Mouse (Mus musculus): ENCODE results near the gene Ank3. TPM values are rescaled to one million over a fixed set of nuclear protein-coding genes. Genes with fewer than 3 reads are reported as not detected.

Ank3 gene
- polyA plus RNA-seq, 1 experiment from 2014 or later: 102 TPM

DNA sequence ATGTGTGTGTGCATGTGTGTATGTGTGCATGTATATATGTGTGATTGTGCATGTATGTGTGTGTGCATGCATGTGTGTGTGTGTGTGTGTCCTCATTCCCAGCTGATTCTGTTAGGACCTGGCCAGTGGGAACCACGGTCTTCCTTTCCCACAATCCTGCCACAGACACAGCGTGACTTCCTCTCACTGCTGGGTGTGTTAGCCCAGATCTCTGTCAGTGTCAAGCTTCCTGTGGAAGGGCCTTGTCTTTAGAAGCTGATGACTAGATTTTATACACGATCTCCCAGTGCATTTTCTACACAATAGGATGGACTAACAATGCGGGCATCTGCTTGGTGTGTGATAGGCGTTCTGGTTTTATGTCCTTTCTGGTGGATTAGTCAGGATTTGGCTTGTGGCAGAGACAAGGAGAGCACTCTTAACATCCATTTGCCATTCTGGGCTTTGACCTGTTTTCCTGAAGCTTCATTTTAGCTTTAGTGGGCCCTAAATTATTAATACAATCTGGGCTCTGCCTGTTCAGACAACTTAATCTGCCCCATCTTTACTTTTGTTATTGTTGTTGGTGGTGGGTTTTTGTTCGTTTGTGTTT lies 322.4 kb downstream of the Ank3 start:
- Histone ChIP-seq H3K36me3 (no peaks in the 10 kb centered on the region), H3K4me3 (replicated peaks) (no peak overlapping the region), H3K4me1 (replicated peaks) (peaks cover 58% of the 10 kb centered on the region), H3K4me2 (replicated peaks) (peak overlapping the region; percentile 42; the same call in 1 of the 2 replicates), H3K9ac (replicated peaks) (peak overlapping the region; percentile 41), H3K27ac (peak overlapping the region; percentile 88), H3K27me3 (no peaks in the 10 kb centered on the region), H3K9me3 (no peaks in the 10 kb centered on the region)
- WGBS: 26% methylated on average over 6 of the region's 6 CpGs
- 0 out of 2 replicates have a peak, but pooled peaks have one; percentile 6 for ATAC-seq

DNA sequence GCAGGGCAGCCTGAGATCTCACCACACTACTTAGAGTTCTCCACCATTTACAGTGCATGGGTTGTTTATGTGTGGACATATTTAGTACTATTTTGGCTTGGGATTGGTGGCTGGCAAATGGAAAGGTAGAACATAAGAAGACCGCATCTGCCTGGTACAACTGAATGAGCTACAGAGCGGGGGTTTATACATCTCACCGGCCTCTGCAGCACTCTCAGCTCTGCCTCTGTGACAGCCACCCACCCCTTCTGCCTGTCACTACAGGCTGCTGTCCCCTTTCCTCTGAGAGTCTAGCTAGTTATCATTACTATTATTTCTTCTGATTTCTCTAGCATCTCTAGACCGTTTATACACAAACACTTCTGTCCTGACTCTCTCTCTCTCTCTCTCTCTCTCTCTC lies 325.6 kb downstream of the Ank3 start:
- no peaks in the 10 kb centered on the region for H3K9me3 ChIP-seq
- peaks cover 56% of the 10 kb centered on the region for H3K4me1 ChIP-seq (replicated peaks)
- H3K9ac ChIP-seq (replicated peaks): no peak overlapping the region
- ATAC-seq: no peak
- no peaks in the 10 kb centered on the region for H3K27me3 ChIP-seq
- no peak overlapping the region for H3K27ac ChIP-seq
- H3K4me3 ChIP-seq (replicated peaks): no peak overlapping the region
- WGBS: 88% methylated on average over 4 of the region's 4 CpGs
- no peak overlapping the region for H3K4me2 ChIP-seq (replicated peaks)
- no peaks in the 10 kb centered on the region for H3K36me3 ChIP-seq

DNA sequence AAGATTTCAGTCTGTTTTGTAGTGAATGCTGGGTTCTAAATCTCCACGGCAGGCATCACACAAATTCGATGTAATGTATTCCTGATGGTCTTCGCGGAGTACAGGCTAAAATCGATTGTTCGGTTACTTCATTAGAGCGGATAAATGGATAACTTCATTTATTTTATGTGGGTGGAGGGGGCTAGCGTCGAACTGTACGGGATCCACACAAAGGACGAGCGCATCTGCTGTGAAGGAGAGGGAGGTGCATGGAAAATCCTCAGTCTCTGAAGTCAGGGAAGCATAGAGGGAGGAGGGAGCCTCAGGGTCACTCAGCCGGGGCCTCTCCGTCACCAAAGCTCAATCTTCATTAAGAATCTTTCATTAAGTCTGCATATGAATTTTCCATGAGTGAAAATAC lies 326.5 kb downstream of the Ank3 start:
- H3K27me3 ChIP-seq: no peaks in the 10 kb centered on the region
- no peak overlapping the region for H3K4me3 ChIP-seq (replicated peaks)
- H3K4me1 ChIP-seq (replicated peaks): peaks cover 54% of the 10 kb centered on the region
- no peaks in the 10 kb centered on the region for H3K9me3 ChIP-seq
- 54% methylated on average over 14 of the region's 14 CpGs for WGBS
- no peaks in the 10 kb centered on the region for H3K36me3 ChIP-seq
- ATAC-seq: no peak
- H3K4me2 ChIP-seq (replicated peaks): no peak overlapping the region
- H3K27ac ChIP-seq: no peak overlapping the region; the same call in 1 of the 2 replicates
- H3K9ac ChIP-seq (replicated peaks): no peak overlapping the region

DNA sequence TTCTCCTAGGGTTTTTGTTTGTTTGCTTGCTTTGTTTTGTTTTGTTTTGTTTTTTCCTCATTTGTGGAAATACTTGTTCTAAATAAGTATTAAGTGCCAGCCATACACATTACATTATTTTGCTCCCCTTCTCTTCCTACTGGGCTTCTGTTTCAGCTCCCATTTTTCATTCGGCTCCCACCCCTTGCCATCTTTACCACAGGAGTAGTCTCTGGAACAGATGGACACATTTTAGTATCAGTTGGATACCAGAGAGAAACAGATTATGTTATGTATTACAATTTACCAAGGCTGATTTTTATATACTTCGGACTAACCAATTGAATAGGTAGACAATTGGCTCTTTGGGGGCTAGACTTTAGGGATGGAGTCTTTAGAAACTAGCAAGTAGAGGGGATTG lies 327.7 kb downstream of the Ank3 start:
- no peak for ATAC-seq
- H3K27ac ChIP-seq: no peak overlapping the region
- H3K27me3 ChIP-seq: no peaks in the 10 kb centered on the region
- no peaks in the 10 kb centered on the region for H3K9me3 ChIP-seq
- H3K4me3 ChIP-seq (replicated peaks): no peak overlapping the region
- H3K4me1 ChIP-seq (replicated peaks): peaks cover 54% of the 10 kb centered on the region
- H3K36me3 ChIP-seq: no peaks in the 10 kb centered on the region
- no peak overlapping the region for H3K9ac ChIP-seq (replicated peaks)
- H3K4me2 ChIP-seq (replicated peaks): no peak overlapping the region
- 87% methylated on average over 2 of the region's 2 CpGs for WGBS

DNA sequence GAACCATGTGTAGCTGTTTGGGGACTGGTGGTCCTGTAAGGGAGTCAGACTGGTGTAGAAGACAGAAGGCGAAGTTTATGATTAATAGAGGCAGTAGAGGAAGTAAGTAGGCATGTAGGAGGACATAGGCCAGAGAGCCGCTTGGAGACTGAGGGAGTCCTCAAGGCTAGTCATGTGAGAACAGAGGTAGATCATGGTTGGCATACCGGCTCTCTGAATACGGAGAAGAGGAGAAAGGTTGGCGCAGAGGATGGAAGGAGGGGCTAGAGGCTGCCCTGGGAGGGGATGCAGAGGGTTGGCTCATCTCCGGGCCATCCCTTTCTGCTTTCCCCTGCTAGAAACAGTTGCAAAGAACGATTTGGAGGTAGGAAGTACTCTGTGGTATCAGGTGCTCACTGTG lies 328.2 kb downstream of the Ank3 start:
- H3K9ac ChIP-seq (replicated peaks): no peak overlapping the region
- no peak overlapping the region for H3K4me3 ChIP-seq (replicated peaks)
- no peak for ATAC-seq
- WGBS: 91% methylated on average over 7 of the region's 7 CpGs
- H3K4me2 ChIP-seq (replicated peaks): no peak overlapping the region
- H3K27ac ChIP-seq: no peak overlapping the region
- no peaks in the 10 kb centered on the region for H3K9me3 ChIP-seq
- H3K27me3 ChIP-seq: no peaks in the 10 kb centered on the region
- no peaks in the 10 kb centered on the region for H3K36me3 ChIP-seq
- H3K4me1 ChIP-seq (replicated peaks): peaks cover 54% of the 10 kb centered on the region

DNA sequence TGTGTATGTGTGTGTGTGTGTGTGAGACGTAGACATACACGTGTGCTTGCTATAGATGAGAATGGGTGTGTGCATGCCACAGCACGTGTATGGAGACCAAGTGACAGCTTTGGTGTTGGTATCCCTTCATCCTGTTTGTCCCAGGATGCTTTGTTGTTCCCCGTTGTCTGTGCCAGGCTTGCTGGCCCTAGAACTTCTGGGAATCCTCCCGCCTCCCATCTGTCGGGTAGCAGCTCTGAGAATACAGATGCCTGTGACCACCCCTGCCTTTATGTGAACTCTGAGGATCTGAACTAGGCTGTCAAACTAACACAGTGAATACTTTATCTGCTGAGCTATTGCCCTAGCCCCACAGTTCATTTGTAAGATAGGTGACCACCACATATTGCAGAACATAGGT lies 330.3 kb downstream of the Ank3 start:
- no peak for ATAC-seq
- Histone ChIP-seq H3K4me1 (replicated peaks) (peaks cover 44% of the 10 kb centered on the region), H3K36me3 (no peaks in the 10 kb centered on the region), H3K9me3 (no peaks in the 10 kb centered on the region), H3K4me3 (replicated peaks) (no peak overlapping the region), H3K9ac (replicated peaks) (no peak overlapping the region), H3K4me2 (replicated peaks) (no peak overlapping the region), H3K27me3 (no peaks in the 10 kb centered on the region), H3K27ac (no peak overlapping the region)
- 70% methylated on average over 6 of the region's 6 CpGs for whole genome bisulfite sequencing

DNA sequence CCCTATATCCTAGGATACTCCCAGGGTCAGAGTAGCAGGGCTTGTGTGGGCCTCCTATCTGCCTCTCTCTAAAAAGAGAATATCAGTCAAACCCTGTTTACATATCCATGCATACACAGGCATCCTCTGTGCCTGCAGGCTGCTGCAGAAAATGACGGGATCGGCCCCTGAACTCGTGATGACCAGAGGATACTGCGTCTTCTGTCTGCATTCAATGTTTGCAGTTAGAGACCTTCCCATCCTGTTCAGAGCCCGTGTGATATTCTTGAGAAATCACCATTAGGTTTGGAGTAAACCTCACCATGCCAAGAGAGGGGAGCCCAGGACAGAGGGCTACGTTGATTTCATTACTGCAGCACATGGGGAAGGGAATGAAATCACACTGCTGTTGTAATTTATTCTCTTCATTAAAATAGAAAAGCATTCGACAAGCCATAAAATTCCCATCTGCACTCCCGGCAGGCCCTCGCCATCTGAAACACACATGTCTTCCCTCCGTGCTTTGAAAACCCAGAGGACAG lies 331.8 kb downstream of the Ank3 start:
- Histone ChIP-seq H3K27ac (peak overlapping the region; percentile 70), H3K27me3 (no peaks in the 10 kb centered on the region), H3K9me3 (no peaks in the 10 kb centered on the region), H3K4me3 (replicated peaks) (no peak overlapping the region), H3K4me2 (replicated peaks) (peak overlapping the region; percentile 25), H3K36me3 (no peaks in the 10 kb centered on the region), H3K4me1 (replicated peaks) (peaks cover 30% of the 10 kb centered on the region), H3K9ac (replicated peaks) (peak overlapping the region; percentile 44)
- peak; percentile 43; the same call in 1 of the 2 replicates for ATAC-seq
- 48% methylated on average over 10 of the region's 10 CpGs for WGBS

DNA sequence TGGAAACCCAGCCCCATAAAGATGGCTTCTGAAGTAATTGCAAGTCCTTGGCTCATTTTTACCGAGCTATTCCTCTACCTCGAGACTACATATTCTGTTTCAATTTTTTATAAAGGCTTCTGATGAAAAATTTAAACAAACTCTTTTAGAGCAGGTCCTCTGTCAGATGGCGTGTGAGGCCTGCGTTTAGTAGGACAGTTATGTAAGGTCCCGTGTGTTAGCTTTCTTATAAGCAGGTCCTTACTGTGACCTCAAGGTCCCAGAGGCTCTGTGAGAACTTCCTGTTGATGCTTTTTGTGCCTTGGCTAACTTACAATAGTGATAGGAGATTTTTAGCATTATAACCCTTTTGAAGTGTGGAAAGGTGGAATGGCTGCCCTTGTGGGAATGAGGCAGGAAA lies 332.8 kb downstream of the Ank3 start:
- Histone ChIP-seq H3K4me2 (replicated peaks) (no peak overlapping the region), H3K36me3 (no peaks in the 10 kb centered on the region), H3K9me3 (no peaks in the 10 kb centered on the region), H3K4me1 (replicated peaks) (peaks cover 32% of the 10 kb centered on the region), H3K9ac (replicated peaks) (no peak overlapping the region), H3K4me3 (replicated peaks) (no peak overlapping the region), H3K27me3 (no peaks in the 10 kb centered on the region), H3K27ac (peak overlapping the region; percentile 19; the same call in 1 of the 2 replicates)
- no peak for ATAC-seq
- WGBS: 80% methylated on average over 5 of the region's 5 CpGs

DNA sequence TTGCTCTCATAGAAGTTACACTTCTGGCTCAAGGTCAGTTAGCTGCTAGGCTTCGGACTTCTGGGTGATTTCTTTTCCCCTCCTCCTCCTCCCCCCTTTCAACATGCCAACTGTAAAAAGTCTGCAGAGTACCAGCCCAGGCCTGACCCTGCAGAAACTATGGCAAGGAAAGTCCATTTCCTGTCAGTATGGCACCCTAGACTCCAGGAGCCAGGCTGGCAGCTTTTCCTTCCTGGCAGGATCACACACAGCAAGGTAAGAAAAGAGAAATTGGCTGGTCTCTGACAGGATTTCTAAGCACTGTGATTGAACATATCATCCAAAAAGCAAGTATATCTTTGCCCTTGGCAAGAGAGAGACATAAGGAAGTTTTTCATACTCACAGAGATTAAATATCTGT lies 333.3 kb downstream of the Ank3 start:
- H3K9me3 ChIP-seq: no peaks in the 10 kb centered on the region
- H3K4me3 ChIP-seq (replicated peaks): no peak overlapping the region
- H3K27ac ChIP-seq: peak overlapping the region; percentile 25; the same call in 1 of the 2 replicates
- peaks cover 33% of the 10 kb centered on the region for H3K4me1 ChIP-seq (replicated peaks)
- no peak overlapping the region for H3K4me2 ChIP-seq (replicated peaks)
- WGBS: 84% methylated on average over 1 of the region's 1 CpGs
- no peak for ATAC-seq
- H3K27me3 ChIP-seq: no peaks in the 10 kb centered on the region
- no peaks in the 10 kb centered on the region for H3K36me3 ChIP-seq
- no peak overlapping the region for H3K9ac ChIP-seq (replicated peaks)

DNA sequence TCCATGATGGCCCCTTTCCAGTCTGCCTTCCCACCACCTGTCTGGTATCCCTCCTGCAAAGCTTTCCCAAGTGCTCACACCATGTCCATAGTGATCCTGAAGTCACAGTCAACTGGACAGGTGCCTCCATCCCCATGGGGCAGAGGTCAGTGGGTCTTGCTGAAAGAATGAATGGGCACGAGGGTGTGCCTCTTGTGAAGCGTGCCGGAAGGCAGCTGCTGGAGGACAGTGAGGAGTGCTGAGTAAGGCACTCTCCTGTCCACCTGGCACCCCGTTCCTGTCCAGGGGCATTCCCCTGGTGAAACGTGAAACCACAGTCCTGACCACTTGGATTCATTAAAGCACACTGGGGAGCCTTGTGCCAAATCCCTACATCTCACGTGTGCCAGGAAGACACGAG lies 337.7 kb downstream of the Ank3 start:
- ATAC-seq: peak; percentile 30; the same call in 1 of the 2 replicates
- Histone ChIP-seq H3K4me3 (replicated peaks) (no peak overlapping the region), H3K9me3 (no peaks in the 10 kb centered on the region), H3K27me3 (no peaks in the 10 kb centered on the region), H3K4me1 (replicated peaks) (peaks cover 18% of the 10 kb centered on the region), H3K4me2 (replicated peaks) (no peak overlapping the region), H3K27ac (no peak overlapping the region), H3K36me3 (no peaks in the 10 kb centered on the region), H3K9ac (replicated peaks) (no peak overlapping the region)
- WGBS: 65% methylated on average over 7 of the region's 7 CpGs

DNA sequence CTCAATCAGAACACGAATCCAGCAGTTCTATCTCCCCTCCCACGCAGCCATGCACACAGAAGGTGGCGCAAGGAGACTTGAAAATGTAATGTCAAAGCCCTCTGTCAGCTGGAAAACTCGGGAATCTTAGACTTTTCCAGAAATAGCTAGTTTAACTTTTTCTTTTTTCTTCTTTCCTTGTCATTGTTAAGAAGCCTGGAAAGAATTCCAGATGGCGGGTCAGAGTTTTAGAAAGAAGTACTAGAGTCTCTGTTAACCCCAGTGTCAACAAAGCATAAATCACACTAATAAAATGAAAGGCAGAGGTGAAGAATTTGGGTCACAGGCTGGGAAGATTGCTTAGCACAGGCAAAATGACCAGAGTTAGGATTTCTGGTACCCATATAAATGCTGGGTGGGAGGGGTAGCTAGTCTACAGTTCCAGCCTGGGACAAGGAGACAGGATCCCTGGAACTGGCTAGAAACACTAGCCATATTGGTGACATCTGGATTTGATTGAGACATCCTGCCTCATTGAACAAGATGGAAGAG lies 340.2 kb downstream of the Ank3 start:
- ATAC-seq: no peak
- 69% methylated on average over 5 of the region's 5 CpGs for WGBS

DNA sequence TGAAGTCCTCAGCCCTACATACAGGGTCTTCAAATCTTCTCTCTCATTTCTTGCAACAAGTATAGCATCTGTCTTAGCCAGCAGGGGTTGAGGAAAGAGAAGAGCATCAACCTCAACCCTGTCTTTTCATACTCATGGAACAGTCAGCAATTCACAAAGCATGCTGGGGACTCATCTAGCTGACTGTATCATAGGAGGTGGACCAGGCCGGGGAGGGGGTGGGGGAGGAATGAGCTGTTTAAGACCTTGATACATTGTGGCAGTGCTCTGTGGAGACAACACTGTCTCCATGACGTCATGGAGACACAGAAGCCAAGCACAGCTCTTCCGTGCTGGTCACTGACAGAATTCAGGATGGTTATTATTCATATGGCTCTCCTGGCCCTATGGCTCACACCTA lies 344.0 kb downstream of the Ank3 start:
- Histone ChIP-seq H3K27me3 (no peaks in the 10 kb centered on the region), H3K9ac (replicated peaks) (no peak overlapping the region), H3K4me3 (replicated peaks) (no peak overlapping the region), H3K9me3 (no peaks in the 10 kb centered on the region), H3K27ac (no peak overlapping the region), H3K36me3 (no peaks in the 10 kb centered on the region), H3K4me2 (replicated peaks) (no peak overlapping the region), H3K4me1 (replicated peaks) (peaks cover 53% of the 10 kb centered on the region)
- no peak for ATAC-seq
- whole genome bisulfite sequencing: 88% methylated on average over 3 of the region's 3 CpGs

More for the DNA sequence above, 340.2 kb downstream of the Ank3 start:
- Histone ChIP-seq H3K9me3 (no peaks in the 10 kb centered on the region), H3K27me3 (no peaks in the 10 kb centered on the region), H3K4me1 (replicated peaks) (peaks cover 24% of the 10 kb centered on the region), H3K9ac (replicated peaks) (no peak overlapping the region), H3K4me2 (replicated peaks) (no peak overlapping the region), H3K4me3 (replicated peaks) (no peak overlapping the region), H3K36me3 (no peaks in the 10 kb centered on the region), H3K27ac (no peak overlapping the region)

Data from midbrain, embryonic 13.5 days (tissue).